Mouse (Mus musculus): ENCODE results near the gene Vti1b. TPM values are rescaled to one million over a fixed set of nuclear protein-coding genes. Genes with fewer than 3 reads are reported as not detected.

Gene Vti1b
- polyA plus RNA-seq, 1 experiment from 2014 or later = 190 TPM

DNA sequence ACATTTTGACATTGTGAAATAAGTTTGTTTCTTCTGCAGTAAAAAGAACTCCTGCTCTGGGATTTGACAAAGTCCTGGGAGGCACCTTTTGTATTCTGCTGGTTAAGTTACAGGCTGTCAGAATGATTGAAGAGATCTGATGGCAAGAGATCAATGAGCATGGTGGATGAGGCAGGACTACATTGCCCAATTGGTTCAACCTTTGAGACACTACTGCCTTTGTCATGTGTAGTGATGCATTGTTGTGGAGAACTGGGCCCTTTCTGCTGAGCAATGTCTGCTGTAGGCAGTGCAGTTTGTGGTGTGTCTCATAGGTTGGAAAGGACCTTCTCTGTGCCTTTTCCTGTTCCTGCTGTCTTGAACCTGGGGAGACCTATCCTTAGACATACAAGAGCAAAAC, 31.1 kb downstream of the Vti1b start:
- H3K4me2 ChIP-seq (ENCODE audit: low read length) = no peak overlapping the region
- H3K36me3 ChIP-seq (ENCODE audit: control insufficient read depth, insufficient read depth) = no peaks in the 10 kb centered on the region
- no peaks in the 10 kb centered on the region for H3K4me1 ChIP-seq (replicated peaks; ENCODE audit: control insufficient read depth, insufficient read depth, low read length)
- H3K9ac ChIP-seq (replicated peaks; ENCODE audit: low read depth, low read length) = no peak overlapping the region
- no peak overlapping the region for H3K4me3 ChIP-seq (replicated peaks; ENCODE audit: low read length)
- no peaks in the 10 kb centered on the region for H3K27me3 ChIP-seq (replicated peaks; ENCODE audit: control insufficient read depth, insufficient read depth, low read length)
- no peak for ATAC-seq
- H3K9me3 ChIP-seq (ENCODE audit: control insufficient read depth, low read length) = no peaks in the 10 kb centered on the region
- no peak overlapping the region for H3K27ac ChIP-seq (ENCODE audit: low read length)

DNA sequence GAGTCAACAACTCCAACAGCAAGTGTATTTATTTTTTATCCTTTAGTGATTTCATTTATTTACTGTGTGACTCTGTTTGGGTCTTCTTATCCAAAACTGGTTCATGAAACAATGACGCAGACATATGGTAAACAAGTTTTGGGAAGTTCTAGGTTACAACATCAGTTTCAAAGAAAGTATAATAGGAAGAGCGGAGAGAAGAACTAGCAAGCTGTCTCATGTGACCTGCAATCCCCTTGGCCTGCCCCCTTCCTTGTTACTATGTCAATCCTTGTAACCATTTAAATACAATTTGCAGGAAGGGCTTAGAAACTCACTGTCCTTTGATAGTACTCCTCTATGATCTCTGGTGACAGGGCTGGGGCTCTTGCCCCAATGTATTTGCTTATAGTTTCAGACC, 31.7 kb downstream of the Vti1b start:
- Histone ChIP-seq H3K27me3 (replicated peaks; ENCODE audit: control insufficient read depth, insufficient read depth, low read length) (no peaks in the 10 kb centered on the region), H3K4me2 (ENCODE audit: low read length) (no peak overlapping the region), H3K36me3 (ENCODE audit: control insufficient read depth, insufficient read depth) (no peaks in the 10 kb centered on the region), H3K9ac (replicated peaks; ENCODE audit: low read depth, low read length) (no peak overlapping the region), H3K27ac (ENCODE audit: low read length) (no peak overlapping the region), H3K4me1 (replicated peaks; ENCODE audit: control insufficient read depth, insufficient read depth, low read length) (no peaks in the 10 kb centered on the region), H3K4me3 (replicated peaks; ENCODE audit: low read length) (no peak overlapping the region), H3K9me3 (ENCODE audit: control insufficient read depth, low read length) (no peaks in the 10 kb centered on the region)
- no peak for ATAC-seq
- WGBS = 94% methylated on average over 2 of the region's 2 CpGs

DNA sequence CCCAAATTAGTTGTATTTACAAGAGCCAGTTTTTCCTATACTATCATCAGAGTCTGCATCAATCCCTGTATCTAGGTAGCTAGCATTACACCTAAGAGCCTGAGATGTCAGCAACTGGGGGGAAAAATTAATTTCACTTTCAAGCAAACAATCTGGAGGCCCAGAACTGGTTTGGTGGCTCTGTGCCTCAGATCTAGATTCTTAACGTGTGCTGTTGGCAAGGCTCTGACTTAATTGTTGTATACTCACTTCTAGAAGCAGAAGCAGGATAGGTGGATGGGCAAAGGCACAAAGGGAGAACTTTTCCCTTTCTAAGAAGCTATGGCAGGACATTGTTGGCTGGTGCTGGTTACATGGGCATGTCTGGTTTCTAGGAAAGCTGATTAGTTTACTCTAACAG, 33.0 kb downstream of the Vti1b start:
- Histone ChIP-seq H3K9ac (replicated peaks; ENCODE audit: low read depth, low read length) (no peak overlapping the region), H3K9me3 (ENCODE audit: control insufficient read depth, low read length) (no peaks in the 10 kb centered on the region), H3K4me1 (replicated peaks; ENCODE audit: control insufficient read depth, insufficient read depth, low read length) (no peaks in the 10 kb centered on the region), H3K27ac (ENCODE audit: low read length) (no peak overlapping the region), H3K4me3 (replicated peaks; ENCODE audit: low read length) (no peak overlapping the region), H3K27me3 (replicated peaks; ENCODE audit: control insufficient read depth, insufficient read depth, low read length) (no peaks in the 10 kb centered on the region), H3K36me3 (ENCODE audit: control insufficient read depth, insufficient read depth) (no peaks in the 10 kb centered on the region), H3K4me2 (ENCODE audit: low read length) (no peak overlapping the region)
- WGBS = 64% methylated on average over 1 of the region's 1 CpGs
- ATAC-seq = no peak

DNA sequence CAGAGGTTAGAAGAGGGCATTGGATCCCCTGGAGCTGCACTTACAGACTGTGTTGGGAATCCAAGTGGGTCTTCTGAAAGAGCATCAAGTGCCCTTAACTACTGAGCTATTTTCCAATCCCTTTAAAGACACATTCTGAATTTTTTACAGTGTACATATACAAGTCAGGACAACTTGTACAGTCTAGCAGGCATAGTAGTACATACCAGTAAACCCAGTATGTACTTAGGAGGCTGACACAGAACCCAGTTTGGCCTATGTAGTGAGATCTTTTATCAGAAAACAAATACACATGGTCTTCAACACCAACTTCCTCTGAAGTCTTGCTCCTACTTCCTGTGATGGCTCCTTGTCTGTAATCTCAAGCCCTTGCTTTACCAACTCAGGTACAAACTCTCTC, 33.5 kb downstream of the Vti1b start:
- H3K4me2 ChIP-seq (ENCODE audit: low read length) = no peak overlapping the region
- no peak overlapping the region for H3K4me3 ChIP-seq (replicated peaks; ENCODE audit: low read length)
- no peak overlapping the region for H3K27ac ChIP-seq (ENCODE audit: low read length)
- H3K36me3 ChIP-seq (ENCODE audit: control insufficient read depth, insufficient read depth) = no peaks in the 10 kb centered on the region
- H3K4me1 ChIP-seq (replicated peaks; ENCODE audit: control insufficient read depth, insufficient read depth, low read length) = no peaks in the 10 kb centered on the region
- no peak for ATAC-seq
- no peak overlapping the region for H3K9ac ChIP-seq (replicated peaks; ENCODE audit: low read depth, low read length)
- H3K27me3 ChIP-seq (replicated peaks; ENCODE audit: control insufficient read depth, insufficient read depth, low read length) = no peaks in the 10 kb centered on the region
- H3K9me3 ChIP-seq (ENCODE audit: control insufficient read depth, low read length) = no peaks in the 10 kb centered on the region

DNA sequence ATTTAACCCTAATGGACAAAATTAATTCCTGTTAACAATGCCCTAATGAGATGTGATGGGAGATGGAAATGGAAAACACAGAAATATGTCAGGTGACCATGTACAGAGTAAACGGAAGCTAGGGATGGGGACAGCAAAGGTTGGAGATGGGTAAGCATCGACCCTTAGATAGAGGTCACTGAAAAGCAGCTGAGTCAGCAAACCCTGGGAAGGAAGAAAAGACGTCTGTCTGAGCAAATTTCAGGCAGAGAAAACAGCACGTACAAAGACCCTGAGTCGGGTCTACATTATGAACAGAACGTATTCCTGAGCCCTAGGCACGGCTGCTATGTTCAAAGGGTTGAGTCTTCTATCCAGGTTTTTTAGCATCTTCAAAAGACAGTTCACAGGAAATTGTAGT, 35.5 kb downstream of the Vti1b start:
- H3K4me1 ChIP-seq (replicated peaks; ENCODE audit: control insufficient read depth, insufficient read depth, low read length) = no peaks in the 10 kb centered on the region
- no peaks in the 10 kb centered on the region for H3K9me3 ChIP-seq (ENCODE audit: control insufficient read depth, low read length)
- H3K4me2 ChIP-seq (ENCODE audit: low read length) = no peak overlapping the region
- no peaks in the 10 kb centered on the region for H3K36me3 ChIP-seq (ENCODE audit: control insufficient read depth, insufficient read depth)
- no peak overlapping the region for H3K27ac ChIP-seq (ENCODE audit: low read length)
- H3K4me3 ChIP-seq (replicated peaks; ENCODE audit: low read length) = no peak overlapping the region
- H3K27me3 ChIP-seq (replicated peaks; ENCODE audit: control insufficient read depth, insufficient read depth, low read length) = peaks cover 9% of the 10 kb centered on the region
- no peak overlapping the region for H3K9ac ChIP-seq (replicated peaks; ENCODE audit: low read depth, low read length)
- no peak for ATAC-seq
- WGBS = 81% methylated on average over 7 of the region's 7 CpGs

DNA sequence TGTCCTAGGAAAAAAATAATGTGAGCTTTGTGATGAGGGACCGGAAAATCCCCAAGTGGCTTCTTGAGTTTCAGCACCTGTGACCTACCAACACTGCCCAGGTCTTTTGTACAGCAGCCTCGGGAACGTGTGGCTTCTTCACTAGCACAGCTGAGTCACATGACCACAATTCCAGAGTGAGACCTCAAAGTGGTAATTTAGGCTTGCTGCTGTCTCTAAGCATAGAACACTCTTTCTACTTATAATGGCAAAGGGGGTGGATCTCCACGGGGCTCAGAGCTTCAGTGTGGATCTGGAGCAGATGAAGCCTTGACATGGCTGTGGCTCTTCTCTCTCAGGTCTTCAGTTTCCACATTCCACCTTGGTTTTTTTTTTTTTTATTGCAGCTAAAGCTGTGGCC, 37.4 kb downstream of the Vti1b start:
- Histone ChIP-seq H3K9me3 (ENCODE audit: control insufficient read depth, low read length) (no peaks in the 10 kb centered on the region), H3K9ac (replicated peaks; ENCODE audit: low read depth, low read length) (no peak overlapping the region)
- WGBS = 47% methylated on average over 4 of the region's 4 CpGs

DNA sequence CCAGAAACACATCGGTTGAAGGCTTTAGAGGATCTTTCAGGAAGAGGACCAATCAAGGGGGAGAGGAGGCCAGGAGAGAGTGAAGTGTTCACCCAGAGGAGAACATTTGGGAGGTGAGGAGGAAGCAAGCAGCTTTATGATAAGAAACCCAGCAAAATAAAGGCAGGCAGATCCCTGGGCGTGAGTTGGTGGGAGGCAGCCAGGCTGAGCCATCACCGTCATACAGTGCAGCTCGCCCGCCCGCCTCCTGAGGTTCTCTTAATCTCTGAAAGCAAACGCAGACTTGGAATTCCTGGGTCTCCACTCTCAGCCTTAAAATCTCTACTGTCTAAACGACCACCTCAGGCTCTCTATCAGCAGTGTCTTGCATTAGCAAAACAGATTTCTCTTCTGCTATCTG, 37.8 kb downstream of the Vti1b start:
- no peak overlapping the region for H3K4me2 ChIP-seq (ENCODE audit: low read length)
- no peaks in the 10 kb centered on the region for H3K36me3 ChIP-seq (ENCODE audit: control insufficient read depth, insufficient read depth)
- no peak overlapping the region for H3K9ac ChIP-seq (replicated peaks; ENCODE audit: low read depth, low read length)
- no peak for ATAC-seq
- H3K27ac ChIP-seq (ENCODE audit: low read length) = no peak overlapping the region
- no peaks in the 10 kb centered on the region for H3K9me3 ChIP-seq (ENCODE audit: control insufficient read depth, low read length)
- H3K4me1 ChIP-seq (replicated peaks; ENCODE audit: control insufficient read depth, insufficient read depth, low read length) = peaks cover 16% of the 10 kb centered on the region
- H3K4me3 ChIP-seq (replicated peaks; ENCODE audit: low read length) = no peak overlapping the region
- WGBS = 45% methylated on average over 8 of the region's 8 CpGs
- peaks cover 18% of the 10 kb centered on the region for H3K27me3 ChIP-seq (replicated peaks; ENCODE audit: control insufficient read depth, insufficient read depth, low read length)

More for the DNA sequence above, 37.4 kb downstream of the Vti1b start:
- Histone ChIP-seq H3K36me3 (ENCODE audit: control insufficient read depth, insufficient read depth) (no peaks in the 10 kb centered on the region), H3K4me2 (ENCODE audit: low read length) (no peak overlapping the region), H3K27me3 (replicated peaks; ENCODE audit: control insufficient read depth, insufficient read depth, low read length) (peaks cover 18% of the 10 kb centered on the region), H3K4me3 (replicated peaks; ENCODE audit: low read length) (no peak overlapping the region), H3K4me1 (replicated peaks; ENCODE audit: control insufficient read depth, insufficient read depth, low read length) (peaks cover 16% of the 10 kb centered on the region), H3K27ac (ENCODE audit: low read length) (no peak overlapping the region)
- no peak for ATAC-seq

DNA sequence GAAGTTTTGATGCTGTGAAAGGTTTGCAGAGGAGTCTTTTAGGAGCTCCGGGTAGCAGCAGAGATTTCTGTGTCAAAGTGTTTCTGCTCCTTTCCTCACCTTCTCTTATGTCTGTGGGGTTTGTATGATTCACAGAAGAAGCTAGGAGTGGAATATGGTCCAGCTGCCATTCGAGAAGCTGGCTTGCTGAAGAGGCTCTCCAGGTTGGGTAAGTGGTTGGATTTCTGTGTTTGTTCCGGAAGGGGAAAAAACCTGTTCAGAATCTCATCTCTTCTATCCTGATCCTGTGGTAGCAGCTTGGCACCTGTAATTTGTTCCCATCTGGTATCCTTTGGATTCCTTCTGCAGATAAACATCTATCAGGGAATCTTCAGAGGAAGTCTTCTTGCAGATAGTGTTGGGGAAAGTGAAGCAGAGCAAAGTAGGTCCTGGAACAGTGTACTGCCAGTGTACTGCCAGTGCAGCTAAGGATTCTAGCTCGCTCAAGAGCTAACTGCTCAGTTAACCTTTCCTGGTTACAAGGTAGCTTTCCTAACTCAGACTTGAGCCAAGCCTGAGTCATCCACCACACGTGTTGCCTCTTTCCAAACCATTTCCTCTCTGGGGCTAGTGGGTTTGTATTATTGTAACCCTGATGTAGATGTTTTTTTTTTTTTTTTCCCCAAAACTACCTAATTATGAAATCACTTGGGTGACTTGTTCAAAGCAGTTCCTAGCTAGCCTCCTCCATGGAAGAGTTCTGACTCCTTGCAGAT, 40.6 kb downstream of the Vti1b start:
- no peak for ATAC-seq
- 29% methylated on average over 5 of the region's 5 CpGs for WGBS
- Histone ChIP-seq H3K4me1 (replicated peaks; ENCODE audit: control insufficient read depth, insufficient read depth, low read length) (peaks cover 16% of the 10 kb centered on the region), H3K27me3 (replicated peaks; ENCODE audit: control insufficient read depth, insufficient read depth, low read length) (peaks cover 18% of the 10 kb centered on the region), H3K36me3 (ENCODE audit: control insufficient read depth, insufficient read depth) (no peaks in the 10 kb centered on the region), H3K4me2 (ENCODE audit: low read length) (peak overlapping the region; percentile 98), H3K9ac (replicated peaks; ENCODE audit: low read depth, low read length) (peak overlapping the region; percentile 60), H3K4me3 (replicated peaks; ENCODE audit: low read length) (peak overlapping the region; percentile 61), H3K27ac (ENCODE audit: low read length) (no peak overlapping the region), H3K9me3 (ENCODE audit: control insufficient read depth, low read length) (no peaks in the 10 kb centered on the region)

DNA sequence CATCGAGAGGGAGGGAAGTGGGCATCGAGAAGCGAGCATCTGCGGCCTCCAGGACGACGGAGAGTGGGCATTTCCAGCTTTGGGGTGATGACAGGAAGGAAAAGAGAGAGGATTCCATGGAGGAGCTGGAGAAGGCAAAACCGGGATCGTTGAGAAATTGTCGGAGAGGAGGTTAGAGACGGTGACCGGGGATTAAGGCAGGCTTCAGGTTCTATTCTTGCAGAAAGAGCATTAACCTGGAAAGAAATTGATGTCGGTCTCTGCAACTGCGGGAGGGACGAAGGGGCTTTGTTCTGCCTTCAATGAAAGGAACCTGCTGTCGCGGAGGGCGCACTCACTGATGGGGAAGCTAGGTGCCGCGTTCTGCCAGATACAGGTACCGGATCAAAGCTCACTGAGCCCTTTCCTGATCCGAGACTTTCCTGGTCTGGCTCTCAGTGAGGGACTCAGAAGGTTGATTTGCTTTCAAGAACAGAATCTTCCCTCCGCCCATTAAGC, 41.2 kb downstream of the Vti1b start:
- peak overlapping the region; percentile 98 for H3K4me2 ChIP-seq (ENCODE audit: low read length)

More for the DNA sequence above, 41.2 kb downstream of the Vti1b start:
- under 1% methylated on average over 22 of the region's 22 CpGs for WGBS
- no peak; the same call in 1 of the 2 replicates for ATAC-seq
- peaks cover 16% of the 10 kb centered on the region for H3K4me1 ChIP-seq (replicated peaks; ENCODE audit: control insufficient read depth, insufficient read depth, low read length)
- H3K9me3 ChIP-seq (ENCODE audit: control insufficient read depth, low read length) = no peaks in the 10 kb centered on the region
- no peaks in the 10 kb centered on the region for H3K36me3 ChIP-seq (ENCODE audit: control insufficient read depth, insufficient read depth)
- H3K27me3 ChIP-seq (replicated peaks; ENCODE audit: control insufficient read depth, insufficient read depth, low read length) = peaks cover 18% of the 10 kb centered on the region
- H3K4me3 ChIP-seq (replicated peaks; ENCODE audit: low read length) = peak overlapping the region; percentile 61
- H3K9ac ChIP-seq (replicated peaks; ENCODE audit: low read depth, low read length) = peak overlapping the region; percentile 60
- no peak overlapping the region for H3K27ac ChIP-seq (ENCODE audit: low read length)
